Mouse (Mus musculus) layer of hippocampus, adult 6 months (tissue): ENCODE data around the gene Frmd4b. TPM values are rescaled to one million over a fixed set of nuclear protein-coding genes. Genes with fewer than 3 reads are reported as not detected.

Source experiments
- long read RNA-seq, 2 experiments: library from polyadenylated mRNA; unstranded; transcript quantifications; one replicate each; pipeline ENCODE4 v2.0.0; 2019 to 2020
- polyA plus RNA-seq: library from polyadenylated mRNA; unstranded; fragments of <200 nt; fragmentation: Nextera tagmentation; gene quantifications from 2 replicates; pipeline ENCODE4 v1.2.3, GENCODE M21; 2021

Gene Frmd4b
- 7.1 and 7.9 TPM in 2 replicates for polyA plus RNA-seq
- long read RNA-seq, experiment 1, full-length matches to known transcripts, result 2 of 7 reads
- long read RNA-seq, experiment 1, partial matches to known transcripts, result 4 of 7 reads
- long read RNA-seq, experiment 1, other reads (novel, unspliced or antisense), result 1 of 7 reads
- long read RNA-seq, experiment 2, full-length matches to known transcripts, result 23 of 54 reads
- long read RNA-seq, experiment 2, partial matches to known transcripts, result 15 of 54 reads
- long read RNA-seq, experiment 2, other reads (novel, unspliced or antisense), result 16 of 54 reads

GRCm38 (mm10) chr6:97617266-97617743 lies at the start of gene Frmd4b:
Gene Frmd4b (minus strand): TSS chr6:97617541.

GRCm38 (mm10) chr6:97252711-97253221 lies 364.6 kb downstream of the Frmd4b start, which contains the start of gene Lmod3:
Gene Lmod3 (minus strand): TSS chr6:97252759.

Other genes with a start within 250 kb of the Frmd4b start
- 1.8 and 4.3 TPM in 2 replicates for gene Mitf, start 189.5 kb upstream of the Frmd4b start, polyA plus RNA-seq